Mouse (Mus musculus): ENCODE results near the gene Wipi1.

DNA sequence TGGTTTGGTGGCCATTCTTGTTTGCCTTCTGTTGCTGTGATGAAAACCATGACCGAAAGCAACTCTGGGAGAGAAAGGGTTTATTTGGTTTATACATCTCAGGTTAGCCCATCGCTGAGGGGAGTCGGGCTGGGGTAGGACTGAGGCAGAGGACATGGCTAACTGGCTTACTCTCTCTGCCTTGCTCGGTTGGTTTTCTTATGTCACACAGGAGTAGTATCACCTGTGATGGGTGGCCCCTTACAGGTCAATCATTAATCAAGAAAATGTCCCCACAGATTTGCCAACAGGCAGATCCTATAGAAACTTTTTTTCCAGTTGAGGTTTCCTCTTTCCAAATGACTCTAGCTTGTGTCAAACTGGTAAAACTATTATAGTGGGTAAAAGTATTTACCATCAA is 48.1 kb downstream of the Wipi1 start:
- TF ChIP-seq EP300 (IDR thresholded peaks at IDR 0.05; ENCODE audit: insufficient read depth, low read depth, low read length) = no peak
- no peak for TF ChIP-seq CTCF (IDR thresholded peaks at IDR 0.05; ENCODE audit: low read depth, low read length)
